Mouse (Mus musculus): ENCODE results near the gene Fbxl17. TPM values are rescaled to one million over a fixed set of nuclear protein-coding genes. Genes with fewer than 3 reads are reported as not detected.

Gene Fbxl17
- polyA plus RNA-seq, 1 experiment from 2014 or later: 7.5 TPM

- H3K27me3 ChIP-seq: no peaks in the 10 kb centered on the region
- ATAC-seq (ENCODE audit: insufficient number of reproducible peaks, insufficient read depth, low FRiP score, low TSS enrichment, low read depth): no peak
- no peak overlapping the region for H3K4me2 ChIP-seq
- H3K4me3 ChIP-seq (replicated peaks): no peak overlapping the region
- H3K9me3 ChIP-seq: no peaks in the 10 kb centered on the region; the same call in 1 of the 2 replicates
- WGBS: 55% methylated on average over 3 of the region's 3 CpGs
- no peaks in the 10 kb centered on the region for H3K36me3 ChIP-seq
- peaks cover 6% of the 10 kb centered on the region for H3K4me1 ChIP-seq (replicated peaks)
- H3K9ac ChIP-seq (replicated peaks): no peak overlapping the region
- H3K27ac ChIP-seq: no peak overlapping the region
These were observed 453.4 kb downstream of the Fbxl17 start for GRCm38 (mm10) chr17:63046401-63046800.

DNA sequence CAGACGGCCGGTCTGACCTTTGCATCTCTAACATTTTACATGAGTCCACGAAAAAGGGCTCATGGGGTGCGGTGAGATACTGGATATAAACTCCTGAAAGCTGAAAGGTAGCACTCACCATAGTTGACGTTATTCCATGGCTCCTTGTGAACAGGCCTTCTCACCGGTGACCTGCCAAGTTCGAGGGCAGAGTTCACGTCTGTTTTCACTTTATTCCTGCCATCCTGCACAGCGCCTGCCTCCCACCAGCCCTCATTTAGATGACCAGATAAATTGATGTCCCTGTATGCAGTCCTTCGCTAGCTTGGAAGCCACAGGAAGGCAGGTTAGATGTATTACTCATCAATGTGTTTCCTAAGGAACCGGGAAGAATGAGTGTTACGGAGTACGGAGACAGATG, 454.5 kb downstream of the Fbxl17 start:
- 41% methylated on average over 13 of the region's 13 CpGs for WGBS
- H3K9ac ChIP-seq (replicated peaks): no peak overlapping the region
- H3K27ac ChIP-seq: no peak overlapping the region
- peaks cover 11% of the 10 kb centered on the region for H3K9me3 ChIP-seq
- H3K4me3 ChIP-seq (replicated peaks): no peak overlapping the region
- no peak for ATAC-seq (ENCODE audit: insufficient number of reproducible peaks, insufficient read depth, low FRiP score, low TSS enrichment, low read depth)
- peaks cover 6% of the 10 kb centered on the region for H3K4me1 ChIP-seq (replicated peaks)
- H3K36me3 ChIP-seq: no peaks in the 10 kb centered on the region
- H3K27me3 ChIP-seq: no peaks in the 10 kb centered on the region
- no peak overlapping the region for H3K4me2 ChIP-seq

DNA sequence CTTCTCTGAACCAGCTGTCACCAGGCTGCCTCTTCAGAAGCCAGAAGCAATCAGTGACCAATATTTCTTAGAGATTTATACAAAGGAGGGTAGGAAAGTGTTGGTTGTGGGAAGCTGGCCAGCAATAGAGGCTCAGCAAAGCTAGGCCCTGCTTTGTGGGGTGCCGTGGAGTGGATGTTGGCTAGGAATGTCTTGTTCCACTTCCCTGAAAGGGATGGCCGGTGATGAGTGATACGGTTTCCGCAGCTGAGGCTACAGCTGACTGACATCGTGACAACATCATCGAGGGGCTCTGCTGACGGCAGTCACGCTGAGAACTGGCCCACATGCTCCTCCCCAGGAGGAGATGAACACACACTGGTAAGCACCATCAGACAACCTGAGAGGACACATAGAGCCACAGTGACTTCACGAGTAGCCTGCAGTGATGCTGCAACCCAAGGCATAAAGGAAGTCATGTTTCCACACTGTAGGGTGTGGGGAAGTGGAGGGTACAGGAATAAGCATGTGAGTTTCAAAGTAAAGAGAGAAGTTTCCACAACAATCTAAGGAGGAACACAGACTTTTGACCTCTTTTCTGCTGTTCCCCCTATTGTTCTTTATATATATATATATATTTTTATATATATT, 456.7 kb downstream of the Fbxl17 start:
- peaks cover 24% of the 10 kb centered on the region for H3K9me3 ChIP-seq
- no peak overlapping the region for H3K27ac ChIP-seq
- no peak overlapping the region for H3K4me2 ChIP-seq
- H3K4me3 ChIP-seq (replicated peaks): no peak overlapping the region
- no peak for ATAC-seq (ENCODE audit: insufficient number of reproducible peaks, insufficient read depth, low FRiP score, low TSS enrichment, low read depth)
- no peaks in the 10 kb centered on the region for H3K36me3 ChIP-seq
- no peak overlapping the region for H3K9ac ChIP-seq (replicated peaks)
- WGBS: 91% methylated on average over 9 of the region's 9 CpGs
- H3K27me3 ChIP-seq: no peaks in the 10 kb centered on the region
- peaks cover 6% of the 10 kb centered on the region for H3K4me1 ChIP-seq (replicated peaks)

- WGBS: 45% methylated on average over 3 of the region's 3 CpGs
- Histone ChIP-seq H3K36me3 (no peaks in the 10 kb centered on the region), H3K27me3 (no peaks in the 10 kb centered on the region), H3K4me3 (replicated peaks) (no peak overlapping the region), H3K4me2 (no peak overlapping the region), H3K9ac (replicated peaks) (no peak overlapping the region), H3K9me3 (peaks cover 24% of the 10 kb centered on the region), H3K4me1 (replicated peaks) (peaks cover 28% of the 10 kb centered on the region), H3K27ac (peak overlapping the region; percentile 18; the same call in 1 of the 2 replicates)
- ATAC-seq (ENCODE audit: insufficient number of reproducible peaks, insufficient read depth, low FRiP score, low TSS enrichment, low read depth): peak; percentile 82; the same call in 1 of the 2 replicates
These were observed 462.3 kb downstream of the Fbxl17 start for GRCm38 (mm10) chr17:63037562-63037961.

DNA sequence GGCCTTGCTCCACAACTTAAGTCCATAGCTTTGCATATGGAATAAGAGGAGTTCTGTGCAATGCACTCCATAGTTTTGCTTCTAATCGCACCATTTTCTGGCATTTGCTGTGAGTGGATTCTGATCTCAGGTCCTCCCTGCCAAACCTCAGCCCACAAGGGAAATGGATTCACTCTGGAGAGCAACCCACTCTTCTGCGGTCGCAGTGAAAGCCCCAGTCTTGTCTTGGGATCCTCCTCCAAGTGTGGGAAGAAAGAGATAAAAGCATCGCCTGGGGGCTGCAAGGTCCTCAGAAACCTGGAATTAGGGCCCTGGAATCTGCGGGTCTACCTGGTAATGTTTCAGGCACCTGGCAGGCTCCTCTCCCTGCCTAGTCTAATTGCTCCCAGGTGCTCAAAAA, 466.7 kb downstream of the Fbxl17 start:
- Histone ChIP-seq H3K9ac (replicated peaks) (no peak overlapping the region), H3K4me2 (no peak overlapping the region), H3K4me1 (replicated peaks) (peaks cover 30% of the 10 kb centered on the region), H3K36me3 (no peaks in the 10 kb centered on the region), H3K4me3 (replicated peaks) (no peak overlapping the region), H3K9me3 (no peaks in the 10 kb centered on the region), H3K27ac (no peak overlapping the region), H3K27me3 (no peaks in the 10 kb centered on the region)
- 64% methylated on average over 5 of the region's 5 CpGs for WGBS
- ATAC-seq (ENCODE audit: insufficient number of reproducible peaks, insufficient read depth, low FRiP score, low TSS enrichment, low read depth): no peak

DNA sequence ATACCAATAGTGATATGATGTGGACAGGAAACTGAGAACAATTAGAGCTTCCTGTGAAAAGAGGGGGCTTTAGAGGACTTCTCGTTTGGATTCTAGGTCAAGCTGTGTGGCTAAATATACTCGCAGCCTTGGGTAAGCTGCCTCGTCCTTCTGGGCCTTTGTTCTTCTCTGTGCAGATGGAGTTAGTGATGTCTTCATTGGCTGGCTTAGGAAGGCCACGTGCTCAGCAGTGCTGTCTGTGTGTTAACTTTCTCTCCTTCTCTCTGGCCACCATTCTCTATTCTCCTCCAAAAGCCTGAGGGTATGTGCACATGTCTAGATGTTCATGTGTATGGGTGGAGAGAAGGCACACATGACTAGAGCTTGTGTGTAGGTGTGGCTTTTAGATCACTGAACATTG, 470.7 kb downstream of the Fbxl17 start:
- no peak for ATAC-seq (ENCODE audit: insufficient number of reproducible peaks, insufficient read depth, low FRiP score, low TSS enrichment, low read depth)
- Histone ChIP-seq H3K36me3 (no peaks in the 10 kb centered on the region), H3K4me3 (replicated peaks) (no peak overlapping the region), H3K9me3 (no peaks in the 10 kb centered on the region), H3K9ac (replicated peaks) (no peak overlapping the region), H3K27ac (no peak overlapping the region), H3K4me2 (no peak overlapping the region), H3K27me3 (no peaks in the 10 kb centered on the region), H3K4me1 (replicated peaks) (peaks cover 22% of the 10 kb centered on the region)
- WGBS: 57% methylated on average over 4 of the region's 4 CpGs

- peaks cover 6% of the 10 kb centered on the region; the same call in 1 of the 2 replicates for H3K4me1 ChIP-seq (replicated peaks)
- H3K4me2 ChIP-seq: peak overlapping the region; percentile 39
- no peak overlapping the region for H3K4me3 ChIP-seq (replicated peaks)
These were observed 474.6 kb downstream of the Fbxl17 start for GRCm38 (mm10) chr17:63025238-63025637.

DNA sequence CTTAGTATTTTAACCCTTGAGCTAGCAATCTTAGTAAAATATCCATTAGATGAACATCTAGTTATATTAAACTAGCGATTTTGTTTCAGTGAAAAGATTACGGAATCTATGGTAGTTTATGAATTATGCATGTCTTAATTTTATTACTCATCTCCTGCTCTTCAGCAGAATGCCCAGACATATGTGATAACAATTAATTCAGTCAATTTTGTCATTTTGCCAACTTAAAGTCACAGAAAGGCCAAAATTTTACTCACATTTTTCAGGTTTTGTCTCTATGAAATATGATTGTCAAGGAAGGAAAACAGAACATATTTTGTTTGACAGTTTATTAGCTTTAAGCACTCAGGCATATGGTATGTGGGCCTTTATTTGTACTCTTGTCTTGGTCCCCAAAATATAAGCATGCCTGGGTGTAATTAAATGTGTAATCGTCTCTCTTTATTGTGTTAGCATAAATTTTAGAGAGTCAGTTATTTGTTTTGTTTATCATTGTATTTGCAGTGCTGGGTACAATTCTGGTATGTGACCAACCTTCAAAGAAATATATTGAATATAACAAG, 482.1 kb downstream of the Fbxl17 start:
- no peak for ATAC-seq (ENCODE audit: insufficient number of reproducible peaks, insufficient read depth, low FRiP score, low TSS enrichment, low read depth)
- Histone ChIP-seq H3K27ac (no peak overlapping the region), H3K4me3 (replicated peaks) (no peak overlapping the region), H3K4me2 (no peak overlapping the region), H3K4me1 (replicated peaks) (no peaks in the 10 kb centered on the region), H3K36me3 (no peaks in the 10 kb centered on the region), H3K9ac (replicated peaks) (no peak overlapping the region), H3K9me3 (no peaks in the 10 kb centered on the region), H3K27me3 (no peaks in the 10 kb centered on the region)
- 91% methylated on average over 3 of the region's 3 CpGs for WGBS

More at GRCm38 (mm10) chr17:63025238-63025637, 474.6 kb downstream of the Fbxl17 start:
- Histone ChIP-seq H3K36me3 (no peaks in the 10 kb centered on the region), H3K27ac (no peak overlapping the region), H3K27me3 (no peaks in the 10 kb centered on the region), H3K9ac (replicated peaks) (no peak overlapping the region), H3K9me3 (no peaks in the 10 kb centered on the region)
- no peak for ATAC-seq (ENCODE audit: insufficient number of reproducible peaks, insufficient read depth, low FRiP score, low TSS enrichment, low read depth)
- 32% methylated on average over 15 of the region's 15 CpGs for WGBS

GRCm38 (mm10) chr17:63012571-63012923, 487.3 kb downstream of the Fbxl17 start:
- Histone ChIP-seq H3K4me3 (replicated peaks) (no peak overlapping the region), H3K9ac (replicated peaks) (no peak overlapping the region), H3K4me1 (replicated peaks) (peaks cover 15% of the 10 kb centered on the region), H3K27ac (no peak overlapping the region), H3K4me2 (no peak overlapping the region), H3K36me3 (no peaks in the 10 kb centered on the region), H3K9me3 (no peaks in the 10 kb centered on the region), H3K27me3 (no peaks in the 10 kb centered on the region)
- ATAC-seq (ENCODE audit: insufficient number of reproducible peaks, insufficient read depth, low FRiP score, low TSS enrichment, low read depth): no peak
- 51% methylated on average over 3 of the region's 3 CpGs for WGBS

DNA sequence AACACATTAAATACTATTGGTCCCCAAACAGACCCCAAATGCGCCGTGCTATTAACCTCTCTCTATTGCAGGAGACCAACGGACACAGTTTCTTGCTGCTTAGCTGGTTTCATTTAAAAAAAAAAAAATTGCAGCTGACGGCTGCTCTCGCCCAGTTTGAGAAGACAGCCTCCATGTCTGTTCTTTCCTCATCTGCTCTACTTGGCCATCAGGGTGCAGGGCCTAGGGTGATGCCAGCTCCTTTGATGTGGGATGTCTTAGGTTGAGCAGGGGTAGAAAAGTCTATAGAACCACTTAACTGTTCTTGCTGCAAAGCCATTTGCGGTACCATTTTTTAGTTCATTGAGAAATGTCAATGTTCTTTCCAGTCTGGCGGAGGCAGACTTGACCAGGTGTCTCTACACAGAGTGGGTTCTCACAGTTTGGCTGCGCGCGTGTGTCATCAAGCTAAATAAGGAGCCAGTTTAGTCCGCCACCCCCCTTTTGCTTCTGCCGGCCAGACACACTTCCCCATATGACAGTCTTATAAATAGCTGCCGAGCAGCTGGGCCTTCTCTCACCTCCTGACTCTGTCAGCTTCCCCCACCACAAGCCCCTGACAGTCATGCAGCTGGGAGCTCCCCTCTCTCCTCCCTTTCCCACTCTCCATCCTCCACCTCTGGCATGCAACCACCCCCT, 487.8 kb downstream of the Fbxl17 start:
- Histone ChIP-seq H3K27ac (no peak overlapping the region), H3K9me3 (no peaks in the 10 kb centered on the region), H3K27me3 (no peaks in the 10 kb centered on the region), H3K4me3 (replicated peaks) (no peak overlapping the region), H3K9ac (replicated peaks) (no peak overlapping the region), H3K4me2 (no peak overlapping the region), H3K4me1 (replicated peaks) (peaks cover 15% of the 10 kb centered on the region), H3K36me3 (no peaks in the 10 kb centered on the region)
- no peak for ATAC-seq (ENCODE audit: insufficient number of reproducible peaks, insufficient read depth, low FRiP score, low TSS enrichment, low read depth)
- 76% methylated on average over 13 of the region's 13 CpGs for WGBS

GRCm38 (mm10) chr17:63010830-63011229, 489.0 kb downstream of the Fbxl17 start:
- Histone ChIP-seq H3K9ac (replicated peaks) (no peak overlapping the region), H3K4me1 (replicated peaks) (peaks cover 15% of the 10 kb centered on the region), H3K9me3 (no peaks in the 10 kb centered on the region), H3K27ac (no peak overlapping the region), H3K27me3 (no peaks in the 10 kb centered on the region), H3K4me3 (replicated peaks) (no peak overlapping the region), H3K36me3 (no peaks in the 10 kb centered on the region), H3K4me2 (no peak overlapping the region)
- 92% methylated on average over 10 of the region's 10 CpGs for WGBS
- ATAC-seq (ENCODE audit: insufficient number of reproducible peaks, insufficient read depth, low FRiP score, low TSS enrichment, low read depth): no peak

Measured in limb, embryonic 12.5 days (tissue).